Mouse (Mus musculus) embryonic facial prominence, embryonic 12.5 days (tissue): Measurements from ENCODE around the gene Wars. TPM values are rescaled to one million over a fixed set of nuclear protein-coding genes. Genes with fewer than 3 reads are reported as not detected.

ENCODE experiments used
- ATAC-seq: fragments of 200-750 bp; cut with Nextera tagmentation; 2 replicates; pipeline ENCODE4 v1.8.0; 2017; ENCODE audit not compliant: insufficient number of reproducible peaks, insufficient read depth, low FRiP score, low TSS enrichment
- H3K27ac ChIP-seq: fragments of 300-500 bp; sonication (generic); 2 replicates; pipeline ENCODE4 v1.5.1; 2016; ENCODE audit warnings: mild to moderate bottlenecking
- H3K27me3 ChIP-seq: fragments of 300-500 bp; sonication (generic); 2 replicates; pipeline ENCODE4 v1.6.1; 2016; ENCODE audit warnings: mild to moderate bottlenecking, moderate library complexity
- H3K36me3 ChIP-seq: fragments of 300-500 bp; sonication (generic); 2 replicates; pipeline ENCODE4 v1.6.1; 2016; ENCODE audit warnings: mild to moderate bottlenecking
- H3K4me1 ChIP-seq: fragments of 300-500 bp; sonication (generic); 2 replicates; pipeline ENCODE4 v1.6.1; 2016
- H3K4me2 ChIP-seq: fragments of 300-500 bp; sonication (generic); replicated peaks from 2 replicates; pipeline ENCODE4 v1.6.1; 2016; ENCODE audit warnings: mild to moderate bottlenecking, moderate library complexity
- H3K4me3 ChIP-seq: fragments of 300-500 bp; sonication (generic); 2 replicates; pipeline ENCODE4 v1.5.1; 2016; ENCODE audit warnings: mild to moderate bottlenecking
- H3K9ac ChIP-seq: fragments of 300-500 bp; sonication (generic); 2 replicates; pipeline ENCODE4 v1.6.1; 2016; ENCODE audit warnings: mild to moderate bottlenecking, moderate library complexity
- H3K9me3 ChIP-seq: fragments of 300-500 bp; sonication (generic); 2 replicates; pipeline ENCODE4 v1.6.1; 2016; ENCODE audit warnings: mild to moderate bottlenecking, moderate library complexity
- WGBS: fragments of 180-500 bp; shearing (Covaris S2); methylation state at CpG from one replicate; pipeline ENCODE4 v1.1.7; 2016; 5-methylcytosine and 5-hydroxymethylcytosine counted together
- polyA plus RNA-seq: library from polyadenylated mRNA; unstranded; fragments of >200 nt; fragmentation: Nextera tagmentation; extraction: Ambion mirVana; gene quantifications from 2 replicates; pipeline ENCODE4 v1.2.1, GENCODE M21; 2016

The Wars gene
- polyA plus RNA-seq, 1 experiment from 2014 or later = 97.5 TPM

DNA sequence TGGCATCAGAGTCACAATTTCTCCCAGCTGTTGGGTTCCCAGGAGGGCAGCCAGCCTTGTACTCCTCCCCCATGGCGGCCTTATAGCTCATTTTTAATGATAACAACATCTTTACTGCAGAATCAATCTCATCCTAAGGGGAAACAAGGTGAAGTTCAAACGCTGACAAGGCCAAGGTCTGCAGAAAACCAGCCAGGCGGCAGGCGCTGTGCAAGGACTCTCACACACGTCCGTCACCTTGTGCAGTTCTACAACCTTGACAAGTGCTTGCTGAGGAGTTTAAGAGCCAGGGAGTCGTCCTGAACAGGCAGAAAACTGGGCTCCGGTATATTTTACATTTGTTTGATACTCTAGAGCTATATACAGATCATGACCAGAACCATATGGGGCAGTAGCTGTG, 11.2 kb downstream of the Wars start:
- peaks cover 73% of the 10 kb centered on the region for H3K36me3 ChIP-seq
- no peak overlapping the region for H3K9ac ChIP-seq
- no peak overlapping the region for H3K4me3 ChIP-seq
- ATAC-seq = no peak
- H3K4me1 ChIP-seq = no peaks in the 10 kb centered on the region
- no peak overlapping the region for H3K4me2 ChIP-seq
- WGBS = 87% methylated on average over 8 of the region's 8 CpGs
- H3K27ac ChIP-seq = no peak overlapping the region
- H3K27me3 ChIP-seq = no peaks in the 10 kb centered on the region
- no peaks in the 10 kb centered on the region for H3K9me3 ChIP-seq

DNA sequence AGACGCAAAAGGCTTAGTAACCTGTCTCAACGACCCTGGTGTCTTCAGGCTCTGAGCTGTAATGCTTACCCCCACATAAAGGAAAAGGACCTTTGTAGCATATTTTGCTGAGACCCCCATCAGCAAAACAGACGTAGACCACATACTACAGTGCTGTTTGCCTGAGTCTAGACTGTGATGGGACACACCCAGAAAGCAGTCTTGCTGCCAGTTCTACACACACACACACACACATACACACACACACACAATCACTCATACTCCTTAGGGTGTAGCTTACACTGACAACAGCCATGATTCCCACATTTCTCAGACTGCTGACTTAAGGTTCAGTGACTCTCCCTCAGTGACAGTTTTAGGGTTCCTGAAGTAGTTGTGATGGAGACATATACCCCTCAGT, 12.8 kb downstream of the Wars start:
- H3K4me1 ChIP-seq = no peaks in the 10 kb centered on the region
- H3K27me3 ChIP-seq = no peaks in the 10 kb centered on the region
- no peak overlapping the region for H3K4me3 ChIP-seq
- H3K36me3 ChIP-seq = peaks cover 60% of the 10 kb centered on the region
- ATAC-seq = no peak
- 81% methylated on average over 3 of the region's 3 CpGs for WGBS
- H3K4me2 ChIP-seq = no peak overlapping the region
- H3K9me3 ChIP-seq = no peaks in the 10 kb centered on the region
- H3K9ac ChIP-seq = no peak overlapping the region
- no peak overlapping the region for H3K27ac ChIP-seq

DNA sequence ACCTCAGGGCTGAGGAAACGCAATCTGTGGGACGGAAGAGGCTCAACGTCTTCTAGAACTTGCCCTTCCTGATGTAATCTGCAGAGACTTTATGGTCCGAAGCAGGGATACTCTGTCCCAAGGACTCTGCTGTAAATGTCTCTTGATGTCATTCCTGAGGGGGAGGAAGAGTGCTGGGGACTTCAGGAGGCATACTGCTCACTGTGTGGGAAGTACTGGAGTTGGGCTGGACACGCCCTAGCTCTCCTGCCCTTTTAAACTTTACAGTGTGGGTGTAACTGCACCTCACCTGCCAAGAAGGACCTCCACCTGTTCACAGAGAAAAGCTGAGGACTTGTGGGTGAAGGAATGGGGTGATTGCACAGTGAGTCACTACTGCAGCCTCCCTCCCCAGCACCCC, 13.4 kb downstream of the Wars start:
- Histone ChIP-seq H3K27me3 (no peaks in the 10 kb centered on the region), H3K4me3 (no peak overlapping the region), H3K4me2 (no peak overlapping the region), H3K27ac (no peak overlapping the region), H3K9me3 (no peaks in the 10 kb centered on the region), H3K9ac (no peak overlapping the region), H3K4me1 (no peaks in the 10 kb centered on the region), H3K36me3 (peaks cover 60% of the 10 kb centered on the region)
- 95% methylated on average over 5 of the region's 5 CpGs for WGBS
- ATAC-seq = no peak

DNA sequence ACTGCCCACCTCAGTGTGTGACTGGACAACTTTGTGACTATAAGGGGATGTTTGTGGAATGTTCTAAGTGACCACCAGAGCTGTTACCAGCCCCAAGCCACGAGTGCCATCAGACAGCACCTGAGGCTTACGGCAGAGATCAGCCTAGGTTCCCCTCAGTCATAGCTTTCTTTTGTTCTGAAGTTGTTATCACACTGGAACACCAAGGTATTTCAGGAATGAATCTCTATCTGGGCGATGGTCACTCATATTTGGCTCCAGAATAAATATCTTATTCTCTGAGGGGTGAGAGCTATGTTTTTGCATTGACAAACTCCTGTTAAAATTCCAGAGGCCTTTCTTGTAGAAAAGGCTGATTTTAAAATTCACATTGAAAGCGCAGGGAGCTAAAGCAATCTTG, 14.8 kb downstream of the Wars start:
- H3K36me3 ChIP-seq = peaks cover 63% of the 10 kb centered on the region
- H3K4me1 ChIP-seq = no peaks in the 10 kb centered on the region
- H3K9me3 ChIP-seq = no peaks in the 10 kb centered on the region
- no peak for ATAC-seq
- WGBS = 87% methylated on average over 4 of the region's 4 CpGs
- no peak overlapping the region for H3K4me2 ChIP-seq
- H3K27me3 ChIP-seq = no peaks in the 10 kb centered on the region
- H3K27ac ChIP-seq = no peak overlapping the region
- no peak overlapping the region for H3K4me3 ChIP-seq
- H3K9ac ChIP-seq = no peak overlapping the region

DNA sequence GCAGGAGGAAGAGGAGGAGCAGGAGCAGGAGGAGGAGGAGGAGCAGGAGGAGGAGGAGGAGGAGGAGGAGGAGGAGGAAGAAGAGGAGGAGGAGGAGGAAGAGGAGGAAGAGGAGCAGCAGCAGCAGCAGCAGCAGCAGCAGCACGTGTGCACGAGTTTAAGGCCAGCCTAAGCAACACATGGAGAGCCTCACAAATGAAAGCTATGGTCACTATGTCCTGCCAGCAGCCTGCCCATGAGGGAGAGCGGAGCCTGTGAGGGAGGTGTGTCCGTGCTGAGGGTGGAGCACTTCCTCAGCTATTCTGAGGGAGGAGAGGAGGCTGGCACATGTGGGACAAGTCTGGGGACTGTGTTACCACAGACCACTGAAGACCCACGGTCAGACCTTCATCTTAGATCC, 20.9 kb downstream of the Wars start:
- H3K36me3 ChIP-seq = peaks cover 70% of the 10 kb centered on the region
- no peak overlapping the region for H3K27ac ChIP-seq

DNA sequence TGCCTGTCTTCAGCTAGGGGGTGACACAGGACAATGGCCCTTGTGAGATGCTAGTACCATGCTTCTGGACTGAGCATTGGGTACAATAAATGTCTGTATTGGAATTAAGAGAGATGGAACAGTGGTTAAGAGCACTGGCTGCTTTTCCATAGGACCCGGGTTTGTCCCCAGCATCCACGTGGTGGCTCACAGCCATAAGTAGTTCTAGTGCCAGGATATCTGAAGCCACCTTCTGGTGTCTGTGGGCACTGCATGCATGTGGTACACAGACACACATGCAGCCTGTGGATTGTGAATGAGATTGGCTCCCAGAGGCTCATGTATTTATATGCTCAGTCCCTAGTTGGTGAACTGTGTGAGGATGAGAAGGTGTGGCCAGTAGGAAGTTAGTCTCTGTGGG, 24.4 kb downstream of the Wars start:
- no peak overlapping the region for H3K9ac ChIP-seq
- H3K27me3 ChIP-seq = no peaks in the 10 kb centered on the region
- H3K4me1 ChIP-seq = no peaks in the 10 kb centered on the region
- peaks cover 87% of the 10 kb centered on the region for H3K36me3 ChIP-seq
- no peaks in the 10 kb centered on the region for H3K9me3 ChIP-seq
- no peak overlapping the region for H3K4me2 ChIP-seq
- H3K4me3 ChIP-seq = no peak overlapping the region
- H3K27ac ChIP-seq = no peak overlapping the region
- 74% methylated on average over 2 of the region's 2 CpGs for WGBS
- no peak for ATAC-seq

More for the DNA sequence above, 20.9 kb downstream of the Wars start:
- Histone ChIP-seq H3K4me2 (no peak overlapping the region), H3K27me3 (no peaks in the 10 kb centered on the region), H3K9ac (no peak overlapping the region), H3K4me3 (no peak overlapping the region), H3K9me3 (no peaks in the 10 kb centered on the region), H3K4me1 (no peaks in the 10 kb centered on the region)
- ATAC-seq = no peak
- whole genome bisulfite sequencing = 80% methylated on average over 5 of the region's 5 CpGs

DNA sequence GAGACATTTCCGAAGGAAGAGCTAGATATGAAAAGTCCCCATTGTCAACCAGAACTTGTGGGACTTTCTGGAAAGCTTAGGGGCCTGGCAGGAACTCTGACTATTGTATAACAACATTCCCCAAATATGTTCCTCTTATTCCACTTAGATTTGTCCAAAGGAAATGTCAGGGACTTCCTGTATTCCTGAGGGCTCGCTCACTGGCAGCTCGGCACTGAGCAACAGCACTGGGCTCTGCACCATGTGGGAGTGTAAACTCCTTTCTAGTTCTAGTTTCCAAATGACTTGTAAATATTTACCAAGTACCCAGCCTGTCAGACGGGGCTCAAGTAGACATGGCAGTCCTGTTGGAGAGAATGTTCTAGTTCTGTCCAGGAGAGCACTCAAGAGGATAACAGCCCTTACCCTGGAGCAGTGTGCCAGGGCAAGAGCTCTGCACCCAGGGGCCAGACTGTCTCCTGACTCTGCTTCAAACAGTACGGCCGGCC, 28.9 kb downstream of the Wars start:
- Histone ChIP-seq H3K36me3 (peaks cover 97% of the 10 kb centered on the region), H3K9ac (no peak overlapping the region), H3K27ac (no peak overlapping the region), H3K4me2 (no peak overlapping the region), H3K4me3 (no peak overlapping the region), H3K9me3 (no peaks in the 10 kb centered on the region), H3K27me3 (no peaks in the 10 kb centered on the region), H3K4me1 (no peaks in the 10 kb centered on the region)
- 88% methylated on average over 6 of the region's 6 CpGs for WGBS
- no peak for ATAC-seq

DNA sequence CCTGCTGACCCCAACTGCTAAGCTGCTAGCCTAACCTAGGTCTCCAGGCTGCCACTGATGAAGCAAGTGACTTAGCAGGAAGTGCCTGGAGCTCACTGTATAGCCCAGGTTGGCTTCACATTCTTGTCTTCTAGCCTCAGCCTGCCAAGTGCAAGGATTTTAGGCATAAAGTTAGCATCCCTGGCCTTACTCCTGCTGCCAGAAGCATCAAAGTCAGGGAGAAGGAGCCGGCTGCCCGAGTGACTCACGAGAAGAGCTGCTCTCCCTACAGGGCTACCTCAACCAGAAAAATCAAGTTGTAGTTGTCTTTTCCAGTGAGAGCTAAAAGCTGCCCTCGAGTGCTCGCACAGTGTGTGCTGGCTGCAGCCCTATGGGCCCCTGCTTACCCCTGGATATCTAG, 35.5 kb downstream of the Wars start:
- H3K4me1 ChIP-seq = 0 out of 2 replicates have a peak, but pooled peaks cover 5% of the 10 kb centered on the region
- H3K36me3 ChIP-seq = peaks cover 41% of the 10 kb centered on the region
- no peak for ATAC-seq
- 90% methylated on average over 5 of the region's 5 CpGs for WGBS
- no peak overlapping the region for H3K4me3 ChIP-seq
- no peak overlapping the region for H3K27ac ChIP-seq
- no peak overlapping the region for H3K9ac ChIP-seq
- H3K9me3 ChIP-seq = no peaks in the 10 kb centered on the region
- H3K4me2 ChIP-seq = no peak overlapping the region
- no peaks in the 10 kb centered on the region for H3K27me3 ChIP-seq

DNA sequence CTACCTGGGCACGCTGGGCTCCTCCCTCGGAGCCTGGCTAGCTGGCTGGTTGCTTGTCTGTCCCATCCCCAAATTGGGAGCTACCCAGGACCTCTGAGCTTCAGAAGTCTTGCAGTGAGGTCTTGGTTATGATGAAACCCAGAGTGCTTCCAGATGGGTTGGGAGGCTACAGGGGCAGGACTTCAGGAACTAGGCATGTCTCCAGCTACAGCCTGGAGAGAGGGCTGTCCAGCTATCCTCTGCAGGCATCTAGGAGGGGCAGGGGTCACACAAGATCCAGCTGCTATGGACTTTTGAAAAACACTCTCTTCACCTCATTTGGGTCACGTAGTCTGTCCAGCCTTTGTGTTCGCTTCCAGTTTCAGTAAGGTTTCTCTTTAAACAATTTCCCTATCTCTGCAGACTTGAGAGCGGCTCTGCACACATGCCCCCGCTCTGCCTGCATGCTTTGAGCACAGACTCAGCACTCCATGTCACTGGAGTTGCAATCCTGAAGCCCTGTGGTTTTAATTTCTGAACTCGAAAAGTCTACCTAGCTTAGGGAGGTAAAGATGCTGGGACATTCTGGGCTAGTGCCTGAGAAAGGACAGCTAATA, 36.3 kb downstream of the Wars start:
- no peak for ATAC-seq
- no peak overlapping the region for H3K4me2 ChIP-seq
- no peak overlapping the region for H3K4me3 ChIP-seq
- H3K36me3 ChIP-seq = peaks cover 35% of the 10 kb centered on the region
- no peak overlapping the region for H3K9ac ChIP-seq
- H3K27me3 ChIP-seq = no peaks in the 10 kb centered on the region
- 0 out of 2 replicates have a peak, but pooled peaks cover 5% of the 10 kb centered on the region for H3K4me1 ChIP-seq
- no peak overlapping the region for H3K27ac ChIP-seq
- no peaks in the 10 kb centered on the region for H3K9me3 ChIP-seq
- WGBS = 71% methylated on average over 7 of the region's 7 CpGs

DNA sequence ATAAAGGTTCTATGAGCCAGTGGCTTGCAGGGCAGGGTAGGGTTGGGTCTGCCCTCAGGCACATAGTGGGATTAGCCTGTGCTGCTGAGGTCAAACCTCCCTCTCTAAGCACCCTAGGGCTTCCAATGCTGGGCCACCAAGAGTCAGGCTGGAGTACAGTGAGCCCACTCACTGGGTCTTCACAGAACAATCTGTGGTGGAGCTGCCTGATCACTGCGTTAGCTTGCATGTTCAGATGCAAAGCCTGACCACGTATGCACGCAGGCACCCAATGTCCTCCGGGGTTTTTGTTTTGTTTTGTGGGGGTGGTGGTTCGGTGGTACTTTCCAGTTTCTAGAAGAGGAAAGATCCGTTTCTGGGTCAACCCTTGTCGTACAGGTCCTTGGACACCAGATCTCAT, 36.9 kb downstream of the Wars start:
- Histone ChIP-seq H3K4me2 (no peak overlapping the region), H3K9ac (no peak overlapping the region), H3K36me3 (peaks cover 29% of the 10 kb centered on the region), H3K27ac (no peak overlapping the region), H3K4me1 (0 out of 2 replicates have a peak, but pooled peaks cover 5% of the 10 kb centered on the region), H3K4me3 (no peak overlapping the region), H3K9me3 (no peaks in the 10 kb centered on the region), H3K27me3 (no peaks in the 10 kb centered on the region)
- no peak for ATAC-seq
- 85% methylated on average over 7 of the region's 7 CpGs for WGBS

DNA sequence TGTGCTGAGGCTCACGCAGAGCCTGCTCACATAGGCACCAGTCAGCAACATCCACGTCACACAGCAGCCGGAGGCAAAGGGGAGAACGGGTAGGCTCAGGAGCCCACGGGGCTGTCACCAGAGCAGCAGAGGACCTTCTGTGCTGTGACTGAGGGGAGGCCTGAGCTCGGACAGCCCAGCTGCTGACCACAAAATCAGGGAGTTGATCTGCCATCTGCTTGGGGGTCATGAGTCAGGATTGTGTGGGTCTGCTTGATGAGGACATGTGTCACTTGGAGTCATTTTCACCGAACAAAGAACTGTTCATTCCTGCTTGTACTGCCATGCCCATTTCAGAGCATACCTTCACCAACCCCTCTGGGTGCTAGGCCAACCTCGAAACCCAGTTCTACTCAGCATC, 37.8 kb downstream of the Wars start:
- Histone ChIP-seq H3K9ac (no peak overlapping the region), H3K27me3 (no peaks in the 10 kb centered on the region), H3K27ac (no peak overlapping the region), H3K4me1 (0 out of 2 replicates have a peak, but pooled peaks cover 5% of the 10 kb centered on the region), H3K9me3 (no peaks in the 10 kb centered on the region), H3K4me2 (no peak overlapping the region), H3K4me3 (no peak overlapping the region), H3K36me3 (peaks cover 20% of the 10 kb centered on the region)
- no peak for ATAC-seq
- WGBS = 80% methylated on average over 8 of the region's 8 CpGs

DNA sequence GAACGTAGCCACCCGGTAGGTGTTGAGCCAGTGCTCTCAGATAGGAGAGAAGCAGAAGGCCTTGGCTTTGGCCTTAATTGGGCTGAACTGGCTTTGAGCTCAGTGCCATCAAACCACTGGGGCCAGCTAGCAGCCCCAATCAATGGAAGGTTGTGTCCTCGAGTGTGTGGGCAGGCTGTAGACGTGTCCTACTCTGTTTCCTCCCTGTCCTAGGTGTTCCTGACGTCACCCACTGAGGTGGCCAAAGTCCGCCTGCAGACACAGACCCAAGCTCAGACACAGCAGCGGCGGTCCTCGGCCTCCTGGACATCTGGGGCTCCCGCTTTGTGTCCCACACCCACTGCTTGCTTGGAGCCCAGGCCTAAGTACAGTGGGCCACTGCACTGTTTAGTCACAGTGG, 38.9 kb downstream of the Wars start:
- whole genome bisulfite sequencing = 92% methylated on average over 10 of the region's 10 CpGs
- ATAC-seq = no peak

More for the DNA sequence above, 38.9 kb downstream of the Wars start:
- H3K9me3 ChIP-seq = no peaks in the 10 kb centered on the region
- no peak overlapping the region for H3K27ac ChIP-seq
- no peak overlapping the region for H3K9ac ChIP-seq
- no peak overlapping the region for H3K4me3 ChIP-seq
- no peak overlapping the region for H3K4me2 ChIP-seq
- H3K27me3 ChIP-seq = no peaks in the 10 kb centered on the region
- H3K36me3 ChIP-seq = peaks cover 9% of the 10 kb centered on the region
- H3K4me1 ChIP-seq = 0 out of 2 replicates have a peak, but pooled peaks cover 5% of the 10 kb centered on the region
